Mouse (Mus musculus) E14TG2a.4 (cell line): ENCODE measurements at regions not wholly inside any gene's neighbourhood (a gene's known extent, or its start where the extent isn't known, plus 50 kb on each side); places are given as distances from the start of the nearest gene placed in this dataset.

Experiments
- CTCF ChIP-seq: conservative IDR thresholded peaks from 2 replicates; pipeline ENCODE4 v1.5.1; 2014; ENCODE audit warnings: low read length
- NANOG ChIP-seq: IDR thresholded peaks from 2 replicates; pipeline ENCODE4 v1.6.1; 2014; ENCODE audit warnings: borderline replicate concordance, low read length, mixed read lengths
- POU5F1 ChIP-seq: IDR thresholded peaks from 2 replicates; pipeline ENCODE4 v1.6.1; 2014; ENCODE audit warnings: low read length, borderline replicate concordance

DNA sequence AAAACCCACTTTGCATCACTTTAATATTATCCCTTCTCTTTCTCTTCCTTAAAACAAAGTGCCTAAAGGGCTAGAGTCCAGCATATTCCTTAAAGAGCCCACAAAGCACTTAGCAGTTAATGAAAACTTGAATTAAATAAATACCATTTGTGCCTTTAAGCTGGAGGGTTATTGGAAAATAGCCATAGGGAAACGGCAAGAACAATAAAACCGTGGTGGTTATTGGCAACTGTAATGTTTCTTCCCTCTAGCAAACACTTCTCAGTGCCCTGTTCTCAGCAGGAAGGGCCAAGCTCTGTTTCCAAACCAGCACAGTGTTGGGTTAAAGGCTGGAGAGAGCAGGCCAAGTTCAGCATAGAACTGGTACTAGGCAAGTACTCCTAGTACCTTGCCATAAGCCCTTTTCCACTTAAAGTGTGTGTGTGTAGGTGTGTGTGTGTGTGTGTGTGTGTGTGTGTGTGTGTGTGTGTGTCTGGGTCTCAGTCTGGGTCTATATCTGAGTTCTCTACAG is 313.4 kb downstream of the Fsip2 start:
- no peak for TF ChIP-seq CTCF
- TF ChIP-seq POU5F1, result no peak
- TF ChIP-seq NANOG, result no peak
